Mouse (Mus musculus): ENCODE measurements at regions not wholly inside any gene's neighbourhood (a gene's known extent, or its start where the extent isn't known, plus 50 kb on each side); places are given as distances from the start of the nearest gene placed in this dataset.

- H3K4me1 ChIP-seq: no peaks in the 10 kb centered on the region
- WGBS: 84% methylated on average over 1 of the region's 1 CpGs
- no peak overlapping the region for H3K9ac ChIP-seq
- H3K27me3 ChIP-seq (replicated peaks): no peaks in the 10 kb centered on the region
- H3K27ac ChIP-seq: no peak overlapping the region
- H3K9me3 ChIP-seq: no peaks in the 10 kb centered on the region
- no peak overlapping the region for H3K4me2 ChIP-seq
- no peaks in the 10 kb centered on the region for H3K36me3 ChIP-seq
- H3K4me3 ChIP-seq (replicated peaks): no peak overlapping the region
- ATAC-seq (ENCODE audit: insufficient read depth, low FRiP score, low read depth): no peak
These were observed 1051.7 kb downstream of the 5730522E02Rik start for GRCm38 (mm10) chr11:25158884-25159283.

GRCm38 (mm10) chr11:25167939-25168338, 1042.6 kb downstream of the 5730522E02Rik start:
- Histone ChIP-seq H3K4me1 (no peaks in the 10 kb centered on the region), H3K4me2 (no peak overlapping the region), H3K9me3 (no peaks in the 10 kb centered on the region), H3K9ac (no peak overlapping the region), H3K4me3 (replicated peaks) (no peak overlapping the region), H3K36me3 (no peaks in the 10 kb centered on the region), H3K27ac (no peak overlapping the region), H3K27me3 (replicated peaks) (no peaks in the 10 kb centered on the region)
- 86% methylated on average over 1 of the region's 1 CpGs for WGBS
- no peak for ATAC-seq (ENCODE audit: insufficient read depth, low FRiP score, low read depth)

GRCm38 (mm10) chr11:25171048-25171447, 1039.5 kb downstream of the 5730522E02Rik start:
- ATAC-seq (ENCODE audit: insufficient read depth, low FRiP score, low read depth): no peak

More at GRCm38 (mm10) chr11:25171048-25171447, 1039.5 kb downstream of the 5730522E02Rik start:
- H3K4me2 ChIP-seq: no peak overlapping the region
- H3K27ac ChIP-seq: no peak overlapping the region
- H3K4me3 ChIP-seq (replicated peaks): no peak overlapping the region
- no peak overlapping the region for H3K9ac ChIP-seq
- H3K36me3 ChIP-seq: no peaks in the 10 kb centered on the region
- no peaks in the 10 kb centered on the region for H3K4me1 ChIP-seq
- H3K9me3 ChIP-seq: no peaks in the 10 kb centered on the region
- WGBS: 86% methylated on average over 1 of the region's 1 CpGs
- no peaks in the 10 kb centered on the region for H3K27me3 ChIP-seq (replicated peaks)

Measured in stomach, embryonic 15.5 days (tissue).